Mouse (Mus musculus): ENCODE data around the gene Slc35c1. TPM values are rescaled to one million over a fixed set of nuclear protein-coding genes. Genes with fewer than 3 reads are reported as not detected.
"Not testable (repeated sequence)": the region's sequence is repeated elsewhere in the genome, so short reads cannot be mapped to it uniquely, and the experiment has no call there.

The Slc35c1 gene
- polyA plus RNA-seq, 1 experiment from 2014 or later: 8.7 TPM

DNA sequence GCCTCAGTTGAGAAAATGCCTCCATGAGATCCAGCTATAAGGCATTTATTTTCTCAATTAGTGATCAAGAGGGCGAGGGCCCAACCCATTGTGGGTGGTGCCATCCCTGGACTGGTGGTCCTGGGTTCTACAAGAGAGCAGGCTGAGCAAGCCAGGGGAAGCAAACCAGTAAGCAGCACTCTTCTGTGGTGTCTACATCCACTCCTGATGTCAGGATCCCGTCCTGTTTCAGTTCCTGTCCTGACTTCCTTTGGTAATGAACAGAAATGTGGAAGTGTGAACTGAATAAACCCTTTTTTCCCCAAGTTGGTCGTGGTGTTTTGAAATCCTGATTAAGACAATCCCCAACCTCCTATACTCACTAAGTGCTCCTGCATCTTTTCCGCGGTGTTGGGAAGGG is 23.2 kb upstream of the Slc35c1 start:
- Histone ChIP-seq H3K36me3 (ENCODE audit: control insufficient read depth, insufficient read depth, low read length) (no peaks in the 10 kb centered on the region), H3K27ac (ENCODE audit: low read depth, low read length) (no peak overlapping the region), H3K4me3 (ENCODE audit: low read depth, low read length) (no peak overlapping the region), H3K27me3 (ENCODE audit: control insufficient read depth, insufficient read depth, low read length) (peaks cover 23% of the 10 kb centered on the region), H3K9me3 (ENCODE audit: control insufficient read depth, low read length) (no peaks in the 10 kb centered on the region), H3K4me2 (replicated peaks; ENCODE audit: low read depth, low read length) (no peak overlapping the region), H3K9ac (ENCODE audit: low read depth, low read length) (no peak overlapping the region), H3K4me1 (replicated peaks; ENCODE audit: control insufficient read depth, insufficient read depth, low read length) (no peaks in the 10 kb centered on the region)
- WGBS: 59% methylated on average over 5 of the region's 5 CpGs
- DNase-seq (ENCODE audit: low spot score) (no peak), ATAC-seq (ENCODE audit: low FRiP score) (no peak)

DNA sequence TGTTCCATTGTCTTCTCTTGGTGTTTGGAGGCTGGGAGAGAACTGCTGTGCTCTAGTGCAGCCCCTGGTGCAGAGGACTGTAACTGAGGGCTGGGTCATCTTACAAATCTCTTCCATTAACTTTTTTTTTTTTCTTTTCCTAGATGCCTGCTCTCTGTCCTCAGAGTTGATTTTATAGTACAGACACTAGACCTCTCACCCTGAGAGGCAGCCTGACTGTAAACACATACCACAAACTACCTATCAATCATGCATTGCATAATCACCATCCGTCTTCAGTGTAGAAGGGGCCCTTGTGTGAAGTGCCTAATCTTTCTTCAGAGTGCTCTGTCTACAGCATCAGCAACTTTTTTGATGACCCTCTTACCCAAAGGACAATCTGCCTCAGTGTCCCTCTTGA is 22.2 kb upstream of the Slc35c1 start:
- 77% methylated on average over 1 of the region's 1 CpGs for WGBS
- Histone ChIP-seq H3K36me3 (ENCODE audit: control insufficient read depth, insufficient read depth, low read length) (no peaks in the 10 kb centered on the region), H3K4me3 (ENCODE audit: low read depth, low read length) (no peak overlapping the region), H3K4me1 (replicated peaks; ENCODE audit: control insufficient read depth, insufficient read depth, low read length) (no peaks in the 10 kb centered on the region), H3K4me2 (replicated peaks; ENCODE audit: low read depth, low read length) (no peak overlapping the region), H3K9me3 (ENCODE audit: control insufficient read depth, low read length) (no peaks in the 10 kb centered on the region), H3K9ac (ENCODE audit: low read depth, low read length) (no peak overlapping the region), H3K27me3 (ENCODE audit: control insufficient read depth, insufficient read depth, low read length) (peaks cover 23% of the 10 kb centered on the region), H3K27ac (ENCODE audit: low read depth, low read length) (no peak overlapping the region)
- DNase-seq (ENCODE audit: low spot score) (no peak), ATAC-seq (ENCODE audit: low FRiP score) (no peak)

DNA sequence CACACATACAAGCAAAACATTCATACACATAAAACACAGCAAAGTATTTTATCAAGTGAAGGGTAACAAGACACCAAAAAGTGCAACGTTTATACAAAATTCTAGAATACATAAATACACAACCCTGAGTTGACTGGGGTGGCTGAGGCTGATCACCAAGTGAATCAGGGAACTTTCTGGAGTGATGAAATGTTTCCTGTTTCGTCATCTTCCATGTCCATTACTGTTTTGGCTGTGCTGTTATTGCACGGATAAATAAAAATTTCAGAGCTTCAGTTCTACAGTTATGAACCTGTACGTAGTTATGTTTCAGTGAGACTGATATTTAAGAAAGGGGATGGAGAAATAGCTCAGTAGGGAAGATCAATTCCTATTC is 18.0 kb upstream of the Slc35c1 start:
- H3K27me3 ChIP-seq (ENCODE audit: control insufficient read depth, insufficient read depth, low read length): no peaks in the 10 kb centered on the region
- ATAC-seq (ENCODE audit: low FRiP score): no peak
- 91% methylated on average over 4 of the region's 4 CpGs for WGBS
- no peak overlapping the region for H3K4me2 ChIP-seq (replicated peaks; ENCODE audit: low read depth, low read length)
- no peak overlapping the region for H3K4me3 ChIP-seq (ENCODE audit: low read depth, low read length)
- no peaks in the 10 kb centered on the region for H3K9me3 ChIP-seq (ENCODE audit: control insufficient read depth, low read length)
- no peaks in the 10 kb centered on the region for H3K4me1 ChIP-seq (replicated peaks; ENCODE audit: control insufficient read depth, insufficient read depth, low read length)
- H3K9ac ChIP-seq (ENCODE audit: low read depth, low read length): no peak overlapping the region
- no peak for DNase-seq (ENCODE audit: low spot score)
- no peak overlapping the region for H3K27ac ChIP-seq (ENCODE audit: low read depth, low read length)
- no peaks in the 10 kb centered on the region for H3K36me3 ChIP-seq (ENCODE audit: control insufficient read depth, insufficient read depth, low read length)

DNA sequence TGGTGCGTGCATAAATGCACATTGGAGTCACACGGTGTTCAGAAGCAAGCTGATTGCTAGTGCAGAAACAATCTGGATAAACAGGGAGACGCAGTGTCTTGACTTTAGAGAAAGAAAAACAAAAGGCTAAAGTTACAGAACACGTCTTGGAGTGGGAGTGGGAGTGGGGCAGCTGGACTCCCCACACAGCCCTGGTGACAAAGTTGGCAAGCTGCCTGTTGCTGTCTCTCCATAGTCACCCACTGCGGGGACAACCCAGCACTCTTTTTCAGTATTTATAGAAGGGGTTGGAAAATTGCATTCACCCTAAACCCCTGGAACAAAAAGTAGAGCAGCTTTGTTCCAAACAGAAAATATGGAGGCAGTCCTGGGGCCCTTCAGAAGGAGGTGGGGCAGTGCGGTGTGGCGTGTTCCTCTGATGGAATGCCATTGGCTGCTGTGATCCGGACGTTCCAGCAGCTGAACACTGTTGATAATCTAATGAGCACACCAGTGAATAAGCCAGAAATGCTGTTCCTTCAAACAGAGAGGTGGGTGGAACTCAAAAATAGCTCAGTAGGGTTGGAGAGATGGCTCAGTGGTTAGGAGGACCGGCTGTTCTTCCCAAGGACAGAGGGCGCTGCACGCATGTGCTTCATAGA is 17.5 kb upstream of the Slc35c1 start:
- no peaks in the 10 kb centered on the region for H3K4me1 ChIP-seq (replicated peaks; ENCODE audit: control insufficient read depth, insufficient read depth, low read length)
- no peaks in the 10 kb centered on the region for H3K9me3 ChIP-seq (ENCODE audit: control insufficient read depth, low read length)
- 85% methylated on average over 12 of the region's 12 CpGs for WGBS
- H3K4me2 ChIP-seq (replicated peaks; ENCODE audit: low read depth, low read length): no peak overlapping the region
- no peak overlapping the region for H3K9ac ChIP-seq (ENCODE audit: low read depth, low read length)
- no peaks in the 10 kb centered on the region for H3K27me3 ChIP-seq (ENCODE audit: control insufficient read depth, insufficient read depth, low read length)
- DNase-seq (ENCODE audit: low spot score) (no peak), ATAC-seq (ENCODE audit: low FRiP score) (no peak)
- H3K27ac ChIP-seq (ENCODE audit: low read depth, low read length): no peak overlapping the region
- H3K36me3 ChIP-seq (ENCODE audit: control insufficient read depth, insufficient read depth, low read length): no peaks in the 10 kb centered on the region
- no peak overlapping the region for H3K4me3 ChIP-seq (ENCODE audit: low read depth, low read length)

DNA sequence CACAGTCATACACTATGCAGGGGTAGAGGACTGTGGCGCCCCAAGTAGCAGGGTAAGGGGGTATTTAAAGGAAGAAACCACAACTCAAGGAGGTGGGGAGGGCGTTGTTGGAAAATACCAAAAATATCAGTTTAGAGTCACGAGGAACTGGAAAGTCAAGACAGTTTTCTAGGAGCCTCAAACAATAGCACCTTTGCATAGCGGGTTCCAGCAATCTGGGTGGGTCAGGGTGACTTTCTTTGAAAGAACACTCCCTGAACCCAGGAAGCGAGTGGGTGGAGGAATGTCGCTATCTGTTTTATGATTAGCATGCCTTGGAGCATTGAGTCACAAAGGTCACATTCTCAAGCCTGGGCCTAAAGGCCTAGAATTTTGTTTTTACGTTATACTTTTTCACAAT is 16.2 kb upstream of the Slc35c1 start:
- H3K36me3 ChIP-seq (ENCODE audit: control insufficient read depth, insufficient read depth, low read length); H3K9me3 ChIP-seq (ENCODE audit: control insufficient read depth, low read length); H3K27me3 ChIP-seq (ENCODE audit: control insufficient read depth, insufficient read depth, low read length); H3K9ac ChIP-seq (ENCODE audit: low read depth, low read length); H3K4me1 ChIP-seq (replicated peaks; ENCODE audit: control insufficient read depth, insufficient read depth, low read length); DNase-seq (ENCODE audit: low spot score); H3K27ac ChIP-seq (ENCODE audit: low read depth, low read length); H3K4me2 ChIP-seq (replicated peaks; ENCODE audit: low read depth, low read length); ATAC-seq (ENCODE audit: low FRiP score); H3K4me3 ChIP-seq (ENCODE audit: low read depth, low read length): not testable (repeated sequence)
- WGBS: 88% methylated on average over 7 of the region's 7 CpGs

DNA sequence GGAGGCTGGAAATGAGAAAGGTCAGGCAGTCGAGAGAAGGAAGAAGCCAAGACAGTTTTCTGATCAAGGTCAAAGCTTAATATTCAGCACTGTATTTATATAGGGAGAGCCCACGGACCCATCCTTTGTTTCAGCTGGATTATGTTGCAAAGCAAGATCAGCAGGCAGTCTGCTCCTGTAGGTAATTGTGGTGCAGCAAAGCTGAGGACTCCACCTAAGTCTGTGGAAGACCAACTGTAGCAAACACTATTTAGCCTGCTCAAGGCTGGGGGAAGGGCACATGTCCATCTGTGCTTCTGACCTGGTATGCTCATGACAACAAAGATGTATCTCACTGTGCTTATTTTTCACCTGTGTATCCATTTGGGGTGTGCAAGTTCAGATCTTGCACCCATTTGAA is 15.4 kb upstream of the Slc35c1 start:
- no peaks in the 10 kb centered on the region for H3K9me3 ChIP-seq (ENCODE audit: control insufficient read depth, low read length)
- ATAC-seq (ENCODE audit: low FRiP score) (no peak), DNase-seq (ENCODE audit: low spot score) (no peak)
- no peak overlapping the region for H3K9ac ChIP-seq (ENCODE audit: low read depth, low read length)
- H3K4me3 ChIP-seq (ENCODE audit: low read depth, low read length): no peak overlapping the region
- H3K36me3 ChIP-seq (ENCODE audit: control insufficient read depth, insufficient read depth, low read length): no peaks in the 10 kb centered on the region
- 58% methylated on average over 2 of the region's 2 CpGs for WGBS
- no peaks in the 10 kb centered on the region for H3K27me3 ChIP-seq (ENCODE audit: control insufficient read depth, insufficient read depth, low read length)
- H3K4me1 ChIP-seq (replicated peaks; ENCODE audit: control insufficient read depth, insufficient read depth, low read length): no peaks in the 10 kb centered on the region
- no peak overlapping the region for H3K27ac ChIP-seq (ENCODE audit: low read depth, low read length)
- no peak overlapping the region for H3K4me2 ChIP-seq (replicated peaks; ENCODE audit: low read depth, low read length)

DNA sequence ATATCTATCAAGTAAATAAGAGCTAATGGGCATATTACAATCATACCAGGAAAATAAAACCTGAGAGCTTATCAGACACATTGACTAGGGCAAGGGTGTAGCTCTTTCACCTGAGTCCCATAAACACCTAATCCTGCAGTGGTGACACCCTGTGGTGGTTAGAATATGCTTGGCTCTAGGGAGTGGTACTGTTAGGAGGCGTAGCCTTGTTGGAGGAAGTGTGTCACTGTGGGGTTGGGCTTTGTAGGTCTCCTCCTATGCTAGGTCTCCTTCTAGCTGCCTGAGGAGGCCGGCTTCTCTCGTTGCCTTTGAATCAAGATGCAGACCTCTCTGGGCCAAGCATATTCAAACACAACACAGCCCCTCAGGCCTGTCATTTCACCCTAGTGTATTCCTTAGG is 14.6 kb upstream of the Slc35c1 start:
- Histone ChIP-seq H3K36me3 (ENCODE audit: control insufficient read depth, insufficient read depth, low read length) (no peaks in the 10 kb centered on the region), H3K4me3 (ENCODE audit: low read depth, low read length) (no peak overlapping the region), H3K4me2 (replicated peaks; ENCODE audit: low read depth, low read length) (no peak overlapping the region), H3K9ac (ENCODE audit: low read depth, low read length) (no peak overlapping the region), H3K9me3 (ENCODE audit: control insufficient read depth, low read length) (no peaks in the 10 kb centered on the region), H3K27ac (ENCODE audit: low read depth, low read length) (no peak overlapping the region), H3K27me3 (ENCODE audit: control insufficient read depth, insufficient read depth, low read length) (no peaks in the 10 kb centered on the region), H3K4me1 (replicated peaks; ENCODE audit: control insufficient read depth, insufficient read depth, low read length) (no peaks in the 10 kb centered on the region)
- 80% methylated on average over 3 of the region's 3 CpGs for WGBS
- ATAC-seq (ENCODE audit: low FRiP score): no peak
- no peak for DNase-seq (ENCODE audit: low spot score)

DNA sequence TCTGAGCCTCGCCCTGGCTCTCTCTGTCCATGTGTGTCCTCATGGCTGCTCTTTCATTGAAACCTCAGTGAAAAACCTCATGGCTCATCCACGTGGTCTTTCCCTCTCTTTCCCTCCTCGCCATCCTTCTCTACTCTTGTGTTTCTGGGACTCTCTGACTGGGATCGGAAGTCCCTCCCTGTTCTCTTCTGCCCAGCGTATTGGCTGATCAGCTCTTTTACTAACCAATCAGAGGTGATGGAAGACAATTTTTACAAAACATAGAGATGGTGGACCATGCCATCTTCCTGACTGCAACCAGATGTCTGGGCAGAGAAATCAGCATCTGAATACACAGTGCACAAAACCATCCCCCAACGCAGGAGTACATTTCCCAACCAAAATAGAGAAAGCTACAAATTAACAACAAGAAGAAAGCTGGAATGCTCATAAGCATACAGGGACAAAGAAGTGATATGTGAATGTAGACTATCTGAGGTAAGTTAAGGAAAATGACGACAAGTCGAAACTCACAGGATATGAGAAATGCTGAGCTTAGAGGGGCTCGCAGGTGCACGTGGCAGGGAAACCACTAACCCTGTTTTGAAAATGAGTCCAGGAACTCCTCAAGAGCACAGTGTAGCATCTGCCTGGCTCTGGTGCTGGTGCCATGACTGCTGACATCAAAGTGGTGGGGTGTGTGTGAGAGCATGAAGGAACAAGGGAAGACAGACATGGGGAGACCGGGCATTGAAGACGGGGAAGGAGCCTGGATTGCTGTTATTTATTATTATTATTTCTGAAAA is 11.7 kb upstream of the Slc35c1 start:
- Histone ChIP-seq H3K4me1 (replicated peaks; ENCODE audit: control insufficient read depth, insufficient read depth, low read length) (no peaks in the 10 kb centered on the region), H3K27ac (ENCODE audit: low read depth, low read length) (no peak overlapping the region), H3K9ac (ENCODE audit: low read depth, low read length) (no peak overlapping the region), H3K4me3 (ENCODE audit: low read depth, low read length) (no peak overlapping the region), H3K9me3 (ENCODE audit: control insufficient read depth, low read length) (no peaks in the 10 kb centered on the region), H3K36me3 (ENCODE audit: control insufficient read depth, insufficient read depth, low read length) (no peaks in the 10 kb centered on the region), H3K4me2 (replicated peaks; ENCODE audit: low read depth, low read length) (no peak overlapping the region), H3K27me3 (ENCODE audit: control insufficient read depth, insufficient read depth, low read length) (no peaks in the 10 kb centered on the region)
- WGBS: 86% methylated on average over 12 of the region's 12 CpGs
- DNase-seq (ENCODE audit: low spot score): no peak
- no peak for ATAC-seq (ENCODE audit: low FRiP score)

DNA sequence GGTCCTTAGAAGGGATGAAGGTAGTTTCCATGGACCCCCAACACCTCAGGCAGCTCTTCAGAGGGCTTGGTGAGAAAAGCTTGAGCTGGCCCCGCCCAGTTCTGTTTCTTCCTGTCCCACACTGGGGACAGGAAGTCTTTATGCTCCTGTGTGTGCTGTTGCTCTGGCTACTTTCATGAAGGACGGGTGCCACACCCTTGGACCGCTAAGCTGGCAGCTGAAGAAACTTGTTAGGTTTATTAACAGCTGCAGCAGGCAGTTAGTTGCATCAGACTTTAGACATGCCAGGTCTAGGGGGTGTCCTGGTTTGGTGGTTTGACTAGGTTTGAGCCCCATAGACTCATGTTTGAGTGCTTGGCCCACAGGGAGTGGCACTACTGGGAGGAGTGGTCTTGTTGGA is 4.4 kb upstream of the Slc35c1 start:
- no peak overlapping the region for H3K9ac ChIP-seq (ENCODE audit: low read depth, low read length)
- H3K4me3 ChIP-seq (ENCODE audit: low read depth, low read length): no peak overlapping the region
- WGBS: 73% methylated on average over 3 of the region's 3 CpGs
- peaks cover 12% of the 10 kb centered on the region for H3K27me3 ChIP-seq (ENCODE audit: control insufficient read depth, insufficient read depth, low read length)
- no peak overlapping the region for H3K4me2 ChIP-seq (replicated peaks; ENCODE audit: low read depth, low read length)
- ATAC-seq (ENCODE audit: low FRiP score) (no peak), DNase-seq (ENCODE audit: low spot score) (no peak)
- no peak overlapping the region for H3K27ac ChIP-seq (ENCODE audit: low read depth, low read length)
- H3K36me3 ChIP-seq (ENCODE audit: control insufficient read depth, insufficient read depth, low read length): no peaks in the 10 kb centered on the region
- H3K9me3 ChIP-seq (ENCODE audit: control insufficient read depth, low read length): no peaks in the 10 kb centered on the region
- no peaks in the 10 kb centered on the region for H3K4me1 ChIP-seq (replicated peaks; ENCODE audit: control insufficient read depth, insufficient read depth, low read length)
